In the genomic region with DNA sequence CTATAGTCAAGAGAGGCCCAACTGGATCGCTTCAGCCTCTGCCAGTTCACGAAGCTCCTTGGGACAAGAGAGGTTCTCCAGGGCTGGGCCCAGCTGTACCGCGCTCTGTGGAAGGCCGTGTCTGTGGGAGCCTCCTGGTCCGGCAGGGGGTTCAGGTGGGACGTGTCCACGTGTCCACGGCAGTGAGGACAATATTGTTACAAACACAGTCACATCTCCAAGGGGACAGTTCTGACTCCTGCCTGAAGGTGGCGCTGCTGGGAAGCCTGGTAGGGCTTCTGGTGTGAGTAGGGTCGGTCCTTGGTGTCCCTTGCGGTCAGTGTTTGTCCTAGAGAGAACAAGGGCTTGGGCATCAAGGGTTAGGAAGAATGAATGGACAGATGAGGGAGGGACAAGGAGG, we compare ENCODE assay signal across 8 mouse cellular contexts. TPM values are rescaled to one million over a fixed set of nuclear protein-coding genes. Genes with fewer than 3 reads are reported as not detected.
DNase-seq lines count a peak whose midpoint lies in the region; ATAC-seq and TF ChIP-seq lines count a peak whose summit lies in the region.

No protein-coding gene starts in this region.

- DNase-seq in embryo, embryonic 10.5 days (ENCODE audit: low spot score): peak; percentile 35
- no peak for DNase-seq in embryo, embryonic 11 days
- DNase-seq in liver: peak; percentile 54
- DNase-seq in liver, embryonic 11.5 days (ENCODE audit: low spot score): no peak
- DNase-seq in cerebellum, postnatal 10 days: peak; percentile 54 to 68
- DNase-seq in stomach, postnatal 0 days (ENCODE audit: low spot score): peak; percentile 41
- DNase-seq in left cerebral cortex, adult 9 months (ENCODE audit: low spot score in 2 of 2): no peak

- TF ChIP-seq EP300 in stomach, postnatal 0 days (optimal IDR thresholded peaks at IDR 0.05): no peak

- H3K4me2 ChIP-seq in liver, embryonic 11.5 days: no peak overlapping the region
- H3K4me2 ChIP-seq in stomach, postnatal 0 days (replicated peaks; ENCODE audit: low read depth): no peak overlapping the region
- H3K4me2 ChIP-seq in forebrain, embryonic 12.5 days: no peak overlapping the region

- ATAC-seq in liver, embryonic 11.5 days (replicated peaks; ENCODE audit: low FRiP score): no peak
- ATAC-seq in stomach, postnatal 0 days (ENCODE audit: low FRiP score, low TSS enrichment): no peak
- ATAC-seq in forebrain, embryonic 12.5 days (ENCODE audit: low FRiP score): no peak

- no peak overlapping the region for H3K27ac ChIP-seq in liver, embryonic 11.5 days (ENCODE audit: low read depth, low read length)
- H3K27ac ChIP-seq in stomach, postnatal 0 days (replicated peaks): no peak overlapping the region
- no peak overlapping the region for H3K27ac ChIP-seq in forebrain, embryonic 12.5 days

- 82% methylated on average over 12 of the region's 12 CpGs for WGBS in liver, embryonic 11.5 days
- 88% methylated on average over 12 of the region's 12 CpGs for WGBS in stomach, postnatal 0 days
- 88% methylated on average over 12 of the region's 12 CpGs for WGBS in forebrain, embryonic 12.5 days

- H3K4me1 ChIP-seq in liver, embryonic 11.5 days (replicated peaks; ENCODE audit: control insufficient read depth, insufficient read depth, low read length): peaks cover 6% of the 10 kb centered on the region; the same call in 1 of the 2 replicates
- 0 out of 2 replicates have a peak, but pooled peaks cover 2% of the 10 kb centered on the region for H3K4me1 ChIP-seq in stomach, postnatal 0 days (replicated peaks; ENCODE audit: control insufficient read depth, insufficient read depth)
- H3K4me1 ChIP-seq in forebrain, embryonic 12.5 days: 0 out of 2 replicates have a peak, but pooled peaks cover 2% of the 10 kb centered on the region

- no peaks in the 10 kb centered on the region for H3K36me3 ChIP-seq in liver, embryonic 11.5 days (ENCODE audit: control insufficient read depth, insufficient read depth, low read length)
- H3K36me3 ChIP-seq in stomach, postnatal 0 days (ENCODE audit: control insufficient read depth, insufficient read depth, low read length): peaks cover 7% of the 10 kb centered on the region; the same call in 1 of the 2 replicates
- peaks cover 52% of the 10 kb centered on the region for H3K36me3 ChIP-seq in forebrain, embryonic 12.5 days (replicated peaks)

- peak; percentile 66 for TF ChIP-seq CTCF in stomach, postnatal 0 days (IDR thresholded peaks at IDR 0.05; ENCODE audit: low read depth)

- H3K9ac ChIP-seq in liver, embryonic 11.5 days (ENCODE audit: low read depth, low read length): no peak overlapping the region
- H3K9ac ChIP-seq in stomach, postnatal 0 days (ENCODE audit: low read length): no peak overlapping the region
- H3K9ac ChIP-seq in forebrain, embryonic 12.5 days: no peak overlapping the region

- no peak overlapping the region for H3K4me3 ChIP-seq in liver, embryonic 11.5 days (ENCODE audit: low read depth, low read length)
- H3K4me3 ChIP-seq in stomach, postnatal 0 days (ENCODE audit: low read depth, low read length): no peak overlapping the region
- no peak overlapping the region for H3K4me3 ChIP-seq in forebrain, embryonic 12.5 days (replicated peaks)

- H3K27me3 ChIP-seq in liver, embryonic 11.5 days (replicated peaks; ENCODE audit: control insufficient read depth, insufficient read depth, low read length): no peaks in the 10 kb centered on the region
- H3K27me3 ChIP-seq in stomach, postnatal 0 days (ENCODE audit: control insufficient read depth, insufficient read depth, low read length): no peaks in the 10 kb centered on the region
- no peaks in the 10 kb centered on the region for H3K27me3 ChIP-seq in forebrain, embryonic 12.5 days

- no peaks in the 10 kb centered on the region for H3K9me3 ChIP-seq in liver, embryonic 11.5 days (ENCODE audit: control insufficient read depth, low read length)
- H3K9me3 ChIP-seq in stomach, postnatal 0 days (ENCODE audit: control insufficient read depth, low read length): no peaks in the 10 kb centered on the region
- no peaks in the 10 kb centered on the region for H3K9me3 ChIP-seq in forebrain, embryonic 12.5 days

RNA-seq across cellular contexts. Expression of a gene that starts 33.9 kb away (rescaled TPM):
- polyA plus RNA-seq in liver, embryonic 11.5 days (2014; fragmentation: Nextera tagmentation; extraction: Ambion mirVana): 46.7 and 51.8 TPM in 2 replicates
- 42.4 and 47.0 TPM in 2 replicates for polyA plus RNA-seq in stomach, postnatal 0 days (2015; fragmentation: Nextera tagmentation; extraction: Ambion mirVana)
- 111 and 112 TPM in 2 replicates for polyA plus RNA-seq in forebrain, embryonic 12.5 days (2016; fragmentation: Nextera tagmentation; extraction: Ambion mirVana)

Comparison
In these comparisons a context has a peak if more than half of its experiments do, and no peak if none do; other contexts are left out.
1. DNase-seq: peak in embryo, embryonic 10.5 days (single experiment), liver (single experiment), cerebellum, postnatal 10 days (2 of 2) and stomach, postnatal 0 days (single experiment); none in embryo, embryonic 11 days (single experiment), liver, embryonic 11.5 days (single experiment) and left cerebral cortex, adult 9 months (0 of 2).